Mouse (Mus musculus) CH12.LX (cell line): ENCODE measurements around the gene Tex22. TPM values are rescaled to one million over a fixed set of nuclear protein-coding genes. Genes with fewer than 3 reads are reported as not detected.

ENCODE experiments used
- DNase-seq: peaks from one replicate; pipeline ENCODE4 v3.0.0-alpha.2; 2013; ENCODE audit errors: extremely low read depth
- H3K27ac ChIP-seq: 2 replicates; pipeline ENCODE4 v1.5.1; 2012; ENCODE audit warnings: low read depth, mild to moderate bottlenecking, control low read depth, moderate library complexity; ENCODE audit not compliant: insufficient read depth
- H3K27me3 ChIP-seq: replicated peaks from 2 replicates; pipeline ENCODE3; 2012; ENCODE audit warnings: inconsistent platforms
- H3K36me3 ChIP-seq, 2 experiments: replicated peaks in 1 of 2; 2 replicates each; pipeline versions ENCODE3 to v1.6.1; 2012; ENCODE audit warnings: inconsistent platforms in 1 of 2, low read length in 1 of 2, mild to moderate bottlenecking in 1 of 2, mixed read lengths in 1 of 2, moderate library complexity in 1 of 2; ENCODE audit not compliant: control insufficient read depth in 1 of 2, insufficient read depth in 1 of 2
- H3K4me1 ChIP-seq, 2 experiments: 2 replicates each; pipeline ENCODE4 v1.6.1; 2012; ENCODE audit warnings: inconsistent platforms in 1 of 2, moderate library complexity in 1 of 2; ENCODE audit not compliant: insufficient read depth in 2 of 2, control insufficient read depth in 1 of 2
- H3K4me2 ChIP-seq: 2 replicates; pipeline ENCODE4 v1.6.1; 2012; ENCODE audit warnings: low read depth, mild to moderate bottlenecking, control low read depth; ENCODE audit not compliant: poor library complexity, insufficient read depth, severe bottlenecking
- H3K4me3 ChIP-seq, 3 experiments: fragments of 150-350 bp in 1 of 3; sonication (generic) in 1 of 3; replicated peaks in 1 of 3; 2 replicates each; pipeline versions ENCODE3 to v1.5.1; 2011 to 2012; ENCODE audit warnings: low read depth in 2 of 3, low read length in 2 of 3, mild to moderate bottlenecking in 2 of 3, moderate library complexity in 2 of 3, control low read depth in 1 of 3, improper control_type of control experiment in 1 of 3, inconsistent platforms in 1 of 3, mixed read lengths in 1 of 3; ENCODE audit not compliant: poor library complexity in 1 of 3
- H3K79me2 ChIP-seq: replicated peaks from 2 replicates; pipeline ENCODE4 v1.6.1; 2012; ENCODE audit warnings: mild to moderate bottlenecking, moderate library complexity; ENCODE audit not compliant: control insufficient read depth, poor library complexity, insufficient read depth, severe bottlenecking; ENCODE audit errors: extremely low read depth
- H3K9ac ChIP-seq: 2 replicates; pipeline ENCODE4 v1.6.1; 2012; ENCODE audit warnings: low read depth, mild to moderate bottlenecking, control low read depth, moderate library complexity; ENCODE audit not compliant: insufficient read depth
- H3K9me3 ChIP-seq: replicated peaks from 2 replicates; pipeline ENCODE3; 2012; ENCODE audit warnings: low read length, inconsistent platforms, mixed read lengths
- BHLHE40 ChIP-seq: IDR thresholded peaks from 2 replicates; pipeline ENCODE4 v1.6.1; 2011; ENCODE audit warnings: mild to moderate bottlenecking, low read depth, low read length, improper control_type of control experiment
- CHD1 ChIP-seq: IDR thresholded peaks from 2 replicates; pipeline ENCODE4 v1.6.1; 2012; ENCODE audit warnings: low read depth, low read length, improper control_type of control experiment, inconsistent platforms
- CHD2 ChIP-seq: IDR thresholded peaks from 2 replicates; pipeline ENCODE4 v1.6.1; 2011; ENCODE audit warnings: low read length, improper control_type of control experiment
- CTCF ChIP-seq, 2 experiments: IDR thresholded peaks in 1 of 2; conservative IDR thresholded peaks in 1 of 2; 2 replicates each; pipeline ENCODE4 v1.5.1; 2011 to 2012; ENCODE audit warnings: low read depth in 2 of 2, low read length in 2 of 2, improper control_type of control experiment in 1 of 2, inconsistent platforms in 1 of 2, mild to moderate bottlenecking in 1 of 2, moderate library complexity in 1 of 2
- E2F4 ChIP-seq: IDR thresholded peaks from 2 replicates; pipeline ENCODE4 v1.6.1; 2011; ENCODE audit warnings: low read depth, low read length, improper control_type of control experiment; ENCODE audit not compliant: insufficient replicate concordance
- ELF1 ChIP-seq: IDR thresholded peaks from 2 replicates; pipeline ENCODE4 v1.6.1; 2014; ENCODE audit warnings: low read depth, mild to moderate bottlenecking, inconsistent platforms, low read length, improper control_type of control experiment
- EP300 ChIP-seq: IDR thresholded peaks from 2 replicates; pipeline ENCODE4 v1.6.1; 2011; ENCODE audit warnings: low read length, improper control_type of control experiment
- ETS1 ChIP-seq: conservative IDR thresholded peaks from 2 replicates; pipeline ENCODE4 v1.6.1; 2012; ENCODE audit warnings: low read depth, mild to moderate bottlenecking, inconsistent platforms, low read length, improper control_type of control experiment, moderate library complexity
- GABPA ChIP-seq: IDR thresholded peaks from 2 replicates; pipeline ENCODE4 v1.6.1; 2012; ENCODE audit warnings: low read depth, low read length, improper control_type of control experiment, inconsistent platforms; ENCODE audit not compliant: insufficient replicate concordance
- HCFC1 ChIP-seq: IDR thresholded peaks from 2 replicates; pipeline ENCODE4 v1.6.1; 2012; ENCODE audit warnings: low read depth, mild to moderate bottlenecking, inconsistent platforms, low read length, improper control_type of control experiment
- IRF4 ChIP-seq: IDR thresholded peaks from 2 replicates; pipeline ENCODE4 v1.6.1; 2014; ENCODE audit warnings: low read depth, mild to moderate bottlenecking, inconsistent platforms, low read length, improper control_type of control experiment
- JUN ChIP-seq: IDR thresholded peaks from 2 replicates; pipeline ENCODE4 v1.6.1; 2011; ENCODE audit warnings: low read depth, mild to moderate bottlenecking, low read length, improper control_type of control experiment, moderate library complexity; ENCODE audit not compliant: insufficient read depth
- JUND ChIP-seq: conservative IDR thresholded peaks from 2 replicates; pipeline ENCODE4 v1.6.1; 2011; ENCODE audit warnings: low read depth, low read length, improper control_type of control experiment
- KAT2A ChIP-seq: IDR thresholded peaks from 2 replicates; pipeline ENCODE4 v1.6.1; 2012; ENCODE audit warnings: low read length, improper control_type of control experiment, inconsistent platforms; ENCODE audit not compliant: insufficient replicate concordance
- MAFK ChIP-seq: IDR thresholded peaks from 2 replicates; pipeline ENCODE4 v1.6.1; 2011; ENCODE audit warnings: low read length, improper control_type of control experiment; ENCODE audit not compliant: insufficient replicate concordance
- MAX ChIP-seq: IDR thresholded peaks from 2 replicates; pipeline ENCODE4 v1.6.1; 2011; ENCODE audit warnings: low read length, improper control_type of control experiment
- MAZ ChIP-seq: IDR thresholded peaks from 2 replicates; pipeline ENCODE4 v1.6.1; 2012; ENCODE audit warnings: low read depth, mild to moderate bottlenecking, inconsistent platforms, low read length, improper control_type of control experiment, moderate library complexity
- MEF2A ChIP-seq: IDR thresholded peaks from 2 replicates; pipeline ENCODE4 v1.6.1; 2014; ENCODE audit warnings: low read depth, mild to moderate bottlenecking, inconsistent platforms, low read length, improper control_type of control experiment, borderline replicate concordance
- MXI1 ChIP-seq: IDR thresholded peaks from 2 replicates; pipeline ENCODE4 v1.6.1; 2011; ENCODE audit warnings: mild to moderate bottlenecking, low read depth, low read length, improper control_type of control experiment
- MYC ChIP-seq: IDR thresholded peaks from 2 replicates; pipeline ENCODE4 v1.6.1; 2011; ENCODE audit warnings: low read depth, mild to moderate bottlenecking, improper control_type of control experiment, low read length
- NELFE ChIP-seq: IDR thresholded peaks from 2 replicates; pipeline ENCODE4 v1.6.1; 2011; ENCODE audit warnings: low read depth, low read length, improper control_type of control experiment
- NRF1 ChIP-seq: IDR thresholded peaks from 2 replicates; pipeline ENCODE4 v1.6.1; 2014; ENCODE audit warnings: low read depth, mild to moderate bottlenecking, inconsistent platforms, low read length, improper control_type of control experiment, moderate library complexity
- PAX5 ChIP-seq: IDR thresholded peaks from 2 replicates; pipeline ENCODE4 v1.6.1; 2012; ENCODE audit warnings: low read length, inconsistent platforms, mixed read lengths
- POLR2A ChIP-seq: IDR thresholded peaks from 2 replicates; pipeline ENCODE4 v1.6.1; 2011; ENCODE audit warnings: low read depth, mild to moderate bottlenecking, improper control_type of control experiment, low read length
- POLR2AphosphoS2 ChIP-seq: IDR thresholded peaks from 2 replicates; pipeline ENCODE4 v1.6.1; 2011; ENCODE audit warnings: low read depth, low read length, improper control_type of control experiment
- RAD21 ChIP-seq: IDR thresholded peaks from 2 replicates; pipeline ENCODE4 v1.6.1; 2011; ENCODE audit warnings: low read depth, mild to moderate bottlenecking, low read length, improper control_type of control experiment, moderate library complexity
- RCOR1 ChIP-seq: conservative IDR thresholded peaks from 2 replicates; pipeline ENCODE4 v1.6.1; 2012; ENCODE audit warnings: low read depth, mild to moderate bottlenecking, inconsistent platforms, low read length, improper control_type of control experiment
- SIN3A ChIP-seq: IDR thresholded peaks from 2 replicates; pipeline ENCODE4 v1.6.1; 2012; ENCODE audit warnings: low read length, improper control_type of control experiment, inconsistent platforms
- SMC3 ChIP-seq: IDR thresholded peaks from 2 replicates; pipeline ENCODE4 v1.6.1; 2011; ENCODE audit warnings: low read depth, low read length, improper control_type of control experiment
- TBP ChIP-seq: conservative IDR thresholded peaks from 2 replicates; pipeline ENCODE4 v1.6.1; 2011; ENCODE audit warnings: low read depth, low read length, improper control_type of control experiment
- TCF12 ChIP-seq: IDR thresholded peaks from 2 replicates; pipeline ENCODE4 v1.6.1; 2014; ENCODE audit warnings: low read depth, mild to moderate bottlenecking, inconsistent platforms, low read length, improper control_type of control experiment
- UBTF ChIP-seq: IDR thresholded peaks from 2 replicates; pipeline ENCODE4 v1.6.1; 2012; ENCODE audit warnings: low read depth, mild to moderate bottlenecking, inconsistent platforms, low read length, improper control_type of control experiment, moderate library complexity
- USF1 ChIP-seq: IDR thresholded peaks from 2 replicates; pipeline ENCODE4 v1.6.1; 2014; ENCODE audit warnings: low read depth, mild to moderate bottlenecking, inconsistent platforms, low read length, improper control_type of control experiment
- USF2 ChIP-seq: conservative IDR thresholded peaks from 2 replicates; pipeline ENCODE4 v1.6.1; 2011; ENCODE audit warnings: low read depth, low read length, improper control_type of control experiment
- ZC3H11A ChIP-seq: IDR thresholded peaks from 2 replicates; pipeline ENCODE4 v1.6.1; 2012; ENCODE audit warnings: low read depth, mild to moderate bottlenecking, inconsistent platforms, low read length, improper control_type of control experiment
- ZKSCAN1 ChIP-seq: IDR thresholded peaks from 2 replicates; pipeline ENCODE4 v1.6.1; 2012; ENCODE audit warnings: low read depth, inconsistent platforms, low read length, improper control_type of control experiment, borderline replicate concordance
- ZMIZ1 ChIP-seq: IDR thresholded peaks from 2 replicates; pipeline ENCODE4 v1.6.1; 2012; ENCODE audit warnings: low read depth, mild to moderate bottlenecking, inconsistent platforms, low read length, improper control_type of control experiment
- ZNF384 ChIP-seq: IDR thresholded peaks from 2 replicates; pipeline ENCODE4 v1.6.1; 2012; ENCODE audit warnings: low read depth, low read length, improper control_type of control experiment, inconsistent platforms
- dilution Hi-C: fragments of 300-500 bp; cut with MboI; formaldehyde crosslinking; loops from 2 replicates; pipeline ENCODE4 v1.14.3; 2020; ENCODE audit warnings: low sequenced_read_pairs; ENCODE audit not compliant: extremely low pct_unique_long_range_greater_than_20kb, extremely low pct_ligation_motif_present
- in situ Hi-C: fragments of 300-500 bp; cut with MboI; formaldehyde crosslinking; loops from 3 replicates; pipeline ENCODE4 v1.14.3; 2019; ENCODE audit warnings: low sequenced_read_pairs, low pct_ligation_motif_present, low pct_unique_long_range_greater_than_20kb, mixed read lengths
- polyA plus RNA-seq: library from polyadenylated mRNA; unstranded; fragments of >175 nt; gene quantifications from 2 replicates; pipeline ENCODE4 v1.2.1, GENCODE M21; 2012; ENCODE audit warnings: low read depth; ENCODE audit not compliant: insufficient read length
- total RNA-seq, 2 experiments: library from RNA; depleted of rRNA; stranded (reverse); fragments of 300-350 nt in 1 of 2; fragments of >200 nt in 1 of 2; gene quantifications; 2 replicates each; pipeline ENCODE4 v1.2.3; 2012 to 2014

The Tex22 gene
- total RNA-seq (2012; rRNA removed) (0.21 and 0.55 TPM in 2 replicates), total RNA-seq (2014; rRNA removed) (not detected in 2 replicates), polyA plus RNA-seq (not detected in 2 replicates)

DNA sequence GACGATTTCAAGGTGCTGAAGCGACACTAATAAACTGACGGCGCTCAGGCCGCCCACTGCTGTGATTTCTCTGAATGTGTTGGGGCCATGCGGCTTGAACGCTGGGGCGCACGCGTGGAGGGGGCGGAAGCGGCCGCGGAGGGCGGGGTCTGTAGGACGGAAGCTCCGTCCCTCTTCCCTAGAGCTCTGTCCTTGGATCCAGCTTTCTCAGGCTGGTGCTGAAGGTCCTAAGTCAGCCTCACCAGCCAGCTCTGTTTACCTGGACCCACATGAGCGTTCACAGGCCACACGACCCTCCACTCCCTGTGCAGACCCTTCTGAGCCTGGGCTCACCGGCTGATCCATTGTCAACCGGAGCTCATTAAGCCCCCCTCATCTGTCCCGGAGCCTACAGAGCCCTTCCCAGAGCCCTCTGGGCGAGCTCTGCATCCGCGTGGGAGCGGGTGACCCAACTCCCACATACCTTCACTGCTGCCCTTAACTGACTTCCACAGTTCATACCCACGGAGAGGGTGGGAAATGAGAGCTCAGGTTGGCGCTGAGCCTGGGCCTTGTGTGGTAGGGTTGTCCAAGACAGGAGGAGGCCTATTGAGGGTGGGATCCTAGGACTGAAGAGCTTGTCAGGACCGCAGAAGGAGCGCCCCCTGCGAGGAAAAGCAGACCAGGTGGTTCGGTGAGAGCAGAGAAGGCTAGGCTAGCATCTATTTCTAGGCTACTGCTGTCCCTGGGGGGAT lies at the start of gene Tex22:
TSS of gene Tex22 (plus strand) at position 174 of the 734 bp plus-strand sequence.
- H3K27ac ChIP-seq = peak within 1 kb of the TSS; percentile 65
- no peaks in the 10 kb centered on the region for H3K9me3 ChIP-seq
- H3K36me3 ChIP-seq = peaks cover 0 to 27% of the 10 kb centered on the region in 2 experiments
- H3K4me2 ChIP-seq = peak within 1 kb of the TSS; percentile 75
- DNase-seq = peak; percentile 64
- dilution Hi-C loops = no loop called here
- H3K9ac ChIP-seq = peak within 1 kb of the TSS; percentile 68
- no peaks in the 10 kb centered on the region for H3K27me3 ChIP-seq
- TF ChIP-seq ZMIZ1 (peak; percentile 72), USF1 (no peak), ETS1 (no peak), TCF12 (peak; percentile 61; the same call in 1 of the 2 replicates), E2F4 (no peak), NELFE (peak; percentile 68), MXI1 (peak; percentile 83), RAD21 (no peak), NRF1 (peak; percentile 86), MAFK (no peak), RCOR1 (no peak), SMC3 (no peak), MAX (peak; percentile 92), MEF2A (0 out of 2 replicates have a peak, but pooled peaks have one; percentile 24), PAX5 (no peak), CTCF (conservative IDR thresholded peaks at IDR 0.05 in 1 of 2, IDR thresholded peaks at IDR 0.05 in 1 of 2; ENCODE audit: low read depth in 2 of 2, low read length in 2 of 2) (no peak), CHD1 (0 out of 2 replicates have a peak, but pooled peaks have one; percentile 45), ELF1 (peak; percentile 81), SIN3A (peak; percentile 73), ZNF384 (no peak), JUND (no peak), IRF4 (no peak), HCFC1 (peak; percentile 55), EP300 (no peak), POLR2AphosphoS2 (no peak), KAT2A (no peak), TBP (peak; percentile 76), JUN (no peak), BHLHE40 (peak; percentile 39; the same call in 1 of the 2 replicates), MYC (peak; percentile 96), ZKSCAN1 (no peak), ZC3H11A (no peak), UBTF (no peak), USF2 (no peak), GABPA (no peak), POLR2A (peak; percentile 89), MAZ (no peak), CHD2 (no peak)
- TF ChIP-seq, all 38 proteins: peak for 15
- Histone ChIP-seq H3K79me2 (no peaks in the 10 kb centered on the region), H3K4me1 (peaks cover 16 to 29% of the 10 kb centered on the region in 2 experiments), H3K4me3 (peak within 1 kb of the TSS; percentile 56 to 81 (median 72))
- in situ Hi-C loops = loop anchor here (5.0 kb wide), 1 partner anchor 33 kb away; no protein-coding TSS in a partner anchor
